9 mouse cellular contexts compared by ENCODE assay signal in the genomic region with DNA sequence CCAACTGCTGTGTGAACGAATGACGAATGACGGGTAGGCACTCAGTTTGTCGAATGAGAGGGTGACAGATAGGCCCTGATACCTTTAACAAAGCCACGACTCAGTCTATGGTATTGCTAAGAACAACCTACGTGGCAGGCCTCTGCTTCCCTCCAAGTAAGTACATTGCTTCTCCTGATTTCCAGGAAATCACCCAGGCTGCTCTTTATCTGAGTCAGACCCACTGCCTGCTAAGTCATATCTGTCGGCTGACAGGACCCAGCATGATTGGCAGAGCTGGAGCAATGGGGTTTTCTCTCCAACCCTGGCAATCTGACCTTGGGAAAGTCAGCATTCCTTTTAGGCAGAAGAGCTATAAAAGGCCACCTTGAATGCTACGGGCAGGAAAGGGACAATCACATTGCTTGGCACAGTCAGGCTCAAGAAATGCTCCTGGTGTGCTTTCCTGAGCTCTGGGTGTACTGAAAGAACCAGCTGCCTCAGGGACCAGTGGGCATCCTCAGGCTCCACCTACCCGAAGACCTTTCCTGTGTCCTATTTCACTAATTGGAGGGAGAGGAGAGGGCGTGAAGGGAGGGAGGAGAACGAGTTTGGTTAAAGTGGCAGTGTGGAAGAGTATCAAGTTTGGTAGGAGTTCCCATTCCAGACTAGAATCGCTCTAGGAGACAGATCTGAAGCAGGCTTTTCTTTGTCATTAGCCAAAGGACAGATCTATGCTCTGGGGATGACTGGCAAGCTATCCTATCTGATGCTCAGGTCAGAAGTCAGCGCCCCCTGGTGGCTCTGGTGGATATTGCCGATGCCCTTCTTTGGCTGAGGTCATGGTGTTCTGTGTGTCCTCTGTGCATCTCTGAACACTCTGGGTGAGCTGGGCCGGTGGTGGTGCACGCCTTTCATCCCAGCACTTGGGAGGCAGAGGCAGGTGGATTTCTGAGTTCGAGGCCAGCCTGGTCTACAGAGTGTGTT. TPM values are rescaled to one million over a fixed set of nuclear protein-coding genes. Genes with fewer than 3 reads are reported as not detected.
A peak's percentile ranks its signal among the peaks of the same experiment; 100 is the strongest.
DNase-seq lines count a peak whose midpoint lies in the region; ATAC-seq and TF ChIP-seq lines count a peak whose summit lies in the region.
"Had no signal": no experiment of that assay in that cellular context is flagged by ENCODE, and none has a peak within 500 bp of the region (broad histone marks: within the 10 kb centered on the region; RNA-seq: fewer than 3 reads in every experiment).

No protein-coding gene starts in this region.

- no peak overlapping the region for H3K4me2 ChIP-seq in hindbrain, embryonic 11.5 days (replicated peaks; ENCODE audit: low read depth, low read length)
- H3K4me2 ChIP-seq in hindbrain, embryonic 16.5 days (ENCODE audit: low read length), result no peak overlapping the region
- H3K4me2 ChIP-seq in neural tube, embryonic 11.5 days (ENCODE audit: low read depth), result no peak overlapping the region
- H3K4me2 ChIP-seq: midbrain, embryonic 12.5 days had no signal

- 68% methylated on average over 17 of the region's 17 CpGs for WGBS in hindbrain, embryonic 11.5 days
- 65% methylated on average over 17 of the region's 17 CpGs for WGBS in hindbrain, embryonic 16.5 days
- WGBS in limb, embryonic 10.5 days, result 63% methylated on average over 17 of the region's 17 CpGs
- WGBS in neural tube, embryonic 11.5 days, result 61% methylated on average over 17 of the region's 17 CpGs
- whole genome bisulfite sequencing in thymus, adult 2 months, result 61% methylated on average over 17 of the region's 17 CpGs

- no peaks in the 10 kb centered on the region for H3K4me1 ChIP-seq in hindbrain, embryonic 11.5 days (replicated peaks; ENCODE audit: control insufficient read depth, insufficient read depth, low read length)
- peaks cover 8% of the 10 kb centered on the region for H3K4me1 ChIP-seq in hindbrain, embryonic 16.5 days (ENCODE audit: control insufficient read depth, insufficient read depth, low read depth, low read length)
- H3K4me1 ChIP-seq in limb, embryonic 10.5 days, result peaks cover 4% of the 10 kb centered on the region; the same call in 1 of the 2 replicates
- no peaks in the 10 kb centered on the region for H3K4me1 ChIP-seq in neural tube, embryonic 11.5 days (ENCODE audit: control insufficient read depth, insufficient read depth, low read length)
- no peaks in the 10 kb centered on the region for H3K4me1 ChIP-seq in thymus, adult 2 months (replicated peaks; ENCODE audit: control insufficient read depth, insufficient read depth, low read length)
- H3K4me1 ChIP-seq: midbrain, embryonic 12.5 days had no signal

- no peak for TF ChIP-seq POLR2A in thymus, adult 2 months (IDR thresholded peaks at IDR 0.05; ENCODE audit: control insufficient read depth, extremely low read depth, insufficient read depth, low read length, poor library complexity)

- DNase-seq in hindbrain, embryonic 11.5 days (ENCODE audit: low spot score), result peak; percentile 83
- peak; percentile 31 for DNase-seq in T-cell, adult 2 months (ENCODE audit: low spot score)
- DNase-seq in cerebellum, postnatal 14 days, result peak; percentile 78 to 89
- DNase-seq in heart, adult 9 months (ENCODE audit: low spot score in 2 of 2), result peak; percentile 18 to 43
- peak; percentile 80 for DNase-seq in limb, embryonic 10.5 days (ENCODE audit: low spot score)
- peak; percentile 72 for DNase-seq in neural tube, embryonic 11.5 days (ENCODE audit: low spot score)
- DNase-seq in thymus, adult 2 months, result peak; percentile 60

- no peak for ATAC-seq in hindbrain, embryonic 11.5 days (ENCODE audit: low FRiP score)
- no peak for ATAC-seq in hindbrain, embryonic 16.5 days
- no peak for ATAC-seq in neural tube, embryonic 11.5 days (ENCODE audit: insufficient read depth, low FRiP score, low TSS enrichment)

- H3K4me3 ChIP-seq in hindbrain, embryonic 11.5 days (ENCODE audit: low read depth, low read length), result no peak overlapping the region
- no peak overlapping the region for H3K4me3 ChIP-seq in hindbrain, embryonic 16.5 days (ENCODE audit: low read length)
- no peak overlapping the region for H3K4me3 ChIP-seq in limb, embryonic 10.5 days
- H3K4me3 ChIP-seq in neural tube, embryonic 11.5 days (ENCODE audit: low read depth, low read length), result no peak overlapping the region
- no peak overlapping the region for H3K4me3 ChIP-seq in thymus, adult 2 months (ENCODE audit: control insufficient read depth, insufficient read depth, low read length)
- H3K4me3 ChIP-seq: midbrain, embryonic 12.5 days had no signal

- no peaks in the 10 kb centered on the region for H3K27me3 ChIP-seq in hindbrain, embryonic 11.5 days (ENCODE audit: control insufficient read depth, insufficient read depth, low read length)
- H3K27me3 ChIP-seq in hindbrain, embryonic 16.5 days (replicated peaks; ENCODE audit: control insufficient read depth, insufficient read depth, low read length), result no peaks in the 10 kb centered on the region
- no peaks in the 10 kb centered on the region for H3K27me3 ChIP-seq in limb, embryonic 10.5 days (ENCODE audit: low read depth, poor library complexity, severe bottlenecking)
- H3K27me3 ChIP-seq in neural tube, embryonic 11.5 days (ENCODE audit: control insufficient read depth, insufficient read depth, low read length), result no peaks in the 10 kb centered on the region
- no peaks in the 10 kb centered on the region for H3K27me3 ChIP-seq in thymus, adult 2 months (ENCODE audit: control insufficient read depth, insufficient read depth, low read length)
- H3K27me3 ChIP-seq: midbrain, embryonic 12.5 days had no signal

- H3K36me3 ChIP-seq in hindbrain, embryonic 11.5 days (ENCODE audit: control insufficient read depth, insufficient read depth, low read length), result no peaks in the 10 kb centered on the region
- no peaks in the 10 kb centered on the region for H3K36me3 ChIP-seq in hindbrain, embryonic 16.5 days (ENCODE audit: control insufficient read depth, insufficient read depth, low read length)
- no peaks in the 10 kb centered on the region for H3K36me3 ChIP-seq in limb, embryonic 10.5 days
- H3K36me3 ChIP-seq in neural tube, embryonic 11.5 days (ENCODE audit: control insufficient read depth, insufficient read depth, low read length), result no peaks in the 10 kb centered on the region
- H3K36me3 ChIP-seq in thymus, adult 2 months (ENCODE audit: control insufficient read depth, insufficient read depth, low read length), result no peaks in the 10 kb centered on the region
- H3K36me3 ChIP-seq: midbrain, embryonic 12.5 days had no signal

- H3K9ac ChIP-seq in hindbrain, embryonic 11.5 days (ENCODE audit: low read depth, low read length), result no peak overlapping the region
- no peak overlapping the region for H3K9ac ChIP-seq in hindbrain, embryonic 16.5 days (ENCODE audit: low read depth, low read length)
- H3K9ac ChIP-seq in neural tube, embryonic 11.5 days (ENCODE audit: low read length), result no peak overlapping the region
- H3K9ac ChIP-seq: midbrain, embryonic 12.5 days had no signal

- H3K27ac ChIP-seq in hindbrain, embryonic 11.5 days (ENCODE audit: low read depth, low read length), result no peak overlapping the region
- no peak overlapping the region for H3K27ac ChIP-seq in hindbrain, embryonic 16.5 days (ENCODE audit: low read depth, low read length)
- no peak overlapping the region for H3K27ac ChIP-seq in limb, embryonic 10.5 days
- no peak overlapping the region for H3K27ac ChIP-seq in neural tube, embryonic 11.5 days (ENCODE audit: low read depth, low read length)
- no peak overlapping the region for H3K27ac ChIP-seq in thymus, adult 2 months (ENCODE audit: control insufficient read depth, insufficient read depth, low read length)
- H3K27ac ChIP-seq: midbrain, embryonic 12.5 days had no signal

- H3K9me3 ChIP-seq in hindbrain, embryonic 11.5 days (ENCODE audit: control insufficient read depth, low read length), result no peaks in the 10 kb centered on the region
- H3K9me3 ChIP-seq in hindbrain, embryonic 16.5 days (ENCODE audit: control insufficient read depth, low read length), result no peaks in the 10 kb centered on the region
- H3K9me3 ChIP-seq in limb, embryonic 10.5 days (replicated peaks), result no peaks in the 10 kb centered on the region
- H3K9me3 ChIP-seq in neural tube, embryonic 11.5 days (ENCODE audit: control insufficient read depth, low read length), result no peaks in the 10 kb centered on the region
- H3K9me3 ChIP-seq: midbrain, embryonic 12.5 days had no signal

- TF ChIP-seq CTCF in thymus, adult 2 months (IDR thresholded peaks at IDR 0.05; ENCODE audit: borderline replicate concordance, control insufficient read depth, extremely low read depth, insufficient read depth, low read length, poor library complexity), result peak; percentile 59; the same call in 1 of the 2 replicates

RNA-seq across cellular contexts. Expression of a gene that starts 14.6 kb away (rescaled TPM):
- not detected in 2 replicates for polyA plus RNA-seq in hindbrain, embryonic 11.5 days (2014; fragmentation: Nextera tagmentation; extraction: Ambion mirVana)
- polyA plus RNA-seq in hindbrain, embryonic 16.5 days (2015; fragmentation: Nextera tagmentation; extraction: Ambion mirVana), result not detected in 2 replicates
- polyA plus RNA-seq in limb, embryonic 10.5 days (2016; fragmentation: Nextera tagmentation; extraction: Ambion mirVana), result not detected in 2 replicates
- polyA plus RNA-seq in neural tube, embryonic 11.5 days (2014; fragmentation: Nextera tagmentation; extraction: Ambion mirVana), result not detected in 2 replicates
- 0.26 and 0.28 TPM in 2 replicates for polyA plus RNA-seq in thymus, adult 2 months (2012; rRNA removed)
- polyA plus RNA-seq: midbrain, embryonic 12.5 days had no signal

Comparison
In these comparisons a context has a peak if more than half of its experiments do, and no peak if none do; other contexts are left out.
1. DNase-seq: peak in every context shown above with its lines; median percentile 84 in cerebellum, postnatal 14 days; 83 in hindbrain, embryonic 11.5 days; 80 in limb, embryonic 10.5 days; 72 in neural tube, embryonic 11.5 days; 60 in thymus, adult 2 months; 31 in T-cell, adult 2 months; 30 in heart, adult 9 months.